Mouse (Mus musculus): ENCODE results near the gene Mre11a. TPM values are rescaled to one million over a fixed set of nuclear protein-coding genes. Genes with fewer than 3 reads are reported as not detected.
A peak's percentile ranks its signal among the peaks of the same experiment; 100 is the strongest.
"Not testable (repeated sequence)": the region's sequence is repeated elsewhere in the genome, so short reads cannot be mapped to it uniquely, and the experiment has no call there.

The Mre11a gene
- polyA plus RNA-seq, 1 experiment from 2014 or later, result 11.3 TPM

DNA sequence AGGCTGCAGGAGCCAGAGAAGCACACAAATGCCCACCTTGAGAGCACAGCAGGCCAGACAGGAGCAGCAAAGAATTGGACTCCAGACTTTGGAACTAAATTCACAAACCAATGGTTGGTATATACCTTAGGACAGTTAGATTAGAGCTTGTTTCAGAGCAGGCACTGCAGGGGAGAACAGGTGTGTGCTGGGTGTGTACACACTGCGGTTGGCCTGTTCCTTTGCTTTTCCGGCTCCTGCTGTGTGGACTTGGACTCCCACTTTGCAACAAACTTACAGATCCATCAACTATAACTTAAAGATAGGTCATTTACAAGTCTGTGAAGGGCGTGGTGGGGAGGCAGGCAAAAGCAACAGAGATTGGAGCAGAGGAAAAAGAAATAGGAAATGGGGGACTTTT, 74.3 kb downstream of the Mre11a start:
- Histone ChIP-seq H3K4me1 (peaks cover 13% of the 10 kb centered on the region), H3K27me3 (replicated peaks) (peaks cover 14% of the 10 kb centered on the region), H3K36me3 (replicated peaks) (no peaks in the 10 kb centered on the region), H3K4me2 (no peak overlapping the region), H3K9ac (no peak overlapping the region), H3K4me3 (no peak overlapping the region), H3K9me3 (no peaks in the 10 kb centered on the region), H3K27ac (no peak overlapping the region)
- WGBS, result 85% methylated on average over 3 of the region's 3 CpGs
- ATAC-seq (replicated peaks), result no peak

DNA sequence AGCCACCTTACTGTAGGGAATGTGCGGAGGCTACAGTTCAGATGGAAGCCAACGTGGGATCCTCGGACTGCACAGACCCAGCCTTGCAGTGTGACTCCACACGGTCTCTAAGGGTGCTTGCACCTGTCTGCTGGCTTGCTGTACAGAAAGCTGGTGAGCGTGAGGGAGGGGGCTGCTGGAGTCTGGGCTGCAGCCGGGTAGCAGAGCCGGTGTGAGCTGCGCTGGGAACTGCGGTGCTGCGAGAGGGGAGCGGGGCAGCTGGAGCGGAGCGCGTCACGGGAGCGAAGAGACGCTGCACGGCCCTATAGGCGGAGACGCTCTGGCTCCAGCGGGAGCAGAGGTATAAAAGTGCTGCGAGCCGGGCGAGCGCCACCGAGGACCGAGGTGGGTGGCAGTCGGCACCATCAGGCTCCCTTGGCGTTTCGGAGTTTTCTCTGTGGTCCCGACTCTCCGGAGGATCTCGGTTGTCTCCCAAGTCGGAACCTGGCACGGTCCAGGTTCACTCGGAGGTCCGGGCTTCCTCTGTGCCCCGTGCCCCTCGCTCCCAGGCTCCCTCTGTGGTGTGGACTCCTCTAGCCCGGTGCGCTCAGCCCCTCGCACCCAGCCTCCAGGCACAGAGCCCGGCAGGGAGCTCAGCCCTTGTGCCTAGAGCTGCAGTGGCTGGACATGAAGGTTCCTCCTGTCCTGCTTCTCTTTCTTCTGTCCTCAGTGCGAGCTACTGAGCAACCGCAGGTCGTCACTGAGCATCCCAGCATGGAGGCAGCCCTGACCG, 75.6 kb downstream of the Mre11a start, which contains the start of gene Gpr83:
Gene Gpr83, plus strand, starts transcription at position 343 of the 772 bp plus-strand sequence.
- ATAC-seq (replicated peaks), result peak; percentile 98
- H3K27me3 ChIP-seq (replicated peaks), result peaks cover 14% of the 10 kb centered on the region
- H3K4me2 ChIP-seq, result peak within 1 kb of the TSS; percentile 84
- H3K36me3 ChIP-seq (replicated peaks), result no peaks in the 10 kb centered on the region
- peaks cover 13% of the 10 kb centered on the region for H3K4me1 ChIP-seq
- H3K9ac ChIP-seq, result peak within 1 kb of the TSS; percentile 52
- peak within 1 kb of the TSS; percentile 46 for H3K4me3 ChIP-seq
- H3K9me3 ChIP-seq, result no peaks in the 10 kb centered on the region
- H3K27ac ChIP-seq, result no peak within 1 kb of the TSS
- under 1% methylated on average over 47 of the region's 47 CpGs for WGBS

DNA sequence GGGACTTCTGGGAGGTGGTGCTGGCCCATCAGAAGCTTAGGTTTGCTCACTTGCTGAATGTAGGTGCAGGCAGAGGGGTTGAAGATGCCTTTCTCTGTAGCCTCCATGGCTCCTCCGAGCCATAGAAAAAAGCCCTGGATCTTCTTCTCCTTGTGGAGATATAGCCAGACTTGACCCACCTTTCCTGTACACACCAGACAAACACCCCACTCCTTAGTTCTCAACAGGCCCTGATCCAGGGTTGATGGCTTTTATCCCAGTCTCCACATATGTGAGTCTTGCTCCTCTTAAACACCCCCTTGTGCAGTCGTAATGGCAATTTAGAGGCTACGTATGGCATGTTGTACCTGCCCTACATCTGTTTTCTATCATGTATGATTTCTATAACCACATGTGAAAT, 78.7 kb downstream of the Mre11a start:
- no peak overlapping the region for H3K9ac ChIP-seq
- no peak for ATAC-seq (replicated peaks)
- no peak overlapping the region for H3K4me3 ChIP-seq
- H3K27ac ChIP-seq, result no peak overlapping the region
- no peaks in the 10 kb centered on the region for H3K9me3 ChIP-seq
- 91% methylated on average over 3 of the region's 3 CpGs for WGBS
- H3K4me2 ChIP-seq, result no peak overlapping the region
- H3K36me3 ChIP-seq (replicated peaks), result no peaks in the 10 kb centered on the region
- peaks cover 14% of the 10 kb centered on the region for H3K27me3 ChIP-seq (replicated peaks)
- peaks cover 13% of the 10 kb centered on the region for H3K4me1 ChIP-seq

DNA sequence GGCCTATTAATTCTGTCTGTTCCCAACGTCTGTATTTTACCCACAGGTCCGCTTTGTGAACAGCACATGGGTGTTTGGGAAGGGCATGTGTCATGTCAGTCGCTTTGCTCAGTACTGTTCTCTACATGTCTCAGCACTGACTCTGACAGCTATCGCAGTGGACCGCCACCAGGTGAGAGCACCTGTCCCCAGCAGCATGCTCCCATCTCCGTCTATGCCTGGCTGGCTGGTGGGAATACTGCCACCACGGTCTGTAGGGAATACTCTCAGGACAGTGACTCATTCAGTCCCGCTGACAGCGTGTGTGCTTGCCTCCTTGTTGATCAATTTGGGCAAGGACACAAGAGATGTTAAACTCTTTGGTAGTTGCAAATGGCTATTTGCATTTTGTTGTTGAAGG, 80.3 kb downstream of the Mre11a start:
- 84% methylated on average over 9 of the region's 9 CpGs for WGBS
- H3K9ac ChIP-seq, result no peak overlapping the region
- no peak overlapping the region for H3K4me3 ChIP-seq
- H3K36me3 ChIP-seq (replicated peaks), result no peaks in the 10 kb centered on the region
- no peak overlapping the region for H3K4me2 ChIP-seq
- H3K27ac ChIP-seq, result no peak overlapping the region
- H3K9me3 ChIP-seq, result no peaks in the 10 kb centered on the region
- no peak for ATAC-seq (replicated peaks)
- H3K27me3 ChIP-seq (replicated peaks), result 0 out of 2 replicates have a peak, but pooled peaks cover 3% of the 10 kb centered on the region
- peaks cover 9% of the 10 kb centered on the region for H3K4me1 ChIP-seq

DNA sequence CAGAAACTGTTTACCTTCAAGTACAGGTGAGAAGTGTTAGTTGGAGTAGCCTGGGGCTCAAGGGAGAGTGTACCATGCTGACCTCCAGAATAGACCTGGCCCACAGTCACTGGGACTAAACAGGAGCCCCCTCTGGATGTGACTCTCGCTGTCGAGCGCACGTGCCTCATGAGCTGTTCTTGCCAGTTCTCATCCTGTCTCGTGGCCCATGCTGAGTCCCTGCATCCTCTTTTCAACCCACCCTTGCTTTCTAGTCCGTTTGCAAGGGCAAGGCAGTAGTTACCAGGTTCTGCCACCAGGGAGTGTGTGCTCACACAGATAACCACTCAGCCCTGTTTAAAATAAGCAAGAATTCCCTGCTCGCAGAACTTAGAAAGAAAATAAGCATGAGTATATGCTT, 82.5 kb downstream of the Mre11a start:
- no peaks in the 10 kb centered on the region for H3K9me3 ChIP-seq
- no peak overlapping the region for H3K9ac ChIP-seq
- no peak; the same call in 1 of the 2 replicates for ATAC-seq (replicated peaks)
- H3K4me1 ChIP-seq, result peaks cover 6% of the 10 kb centered on the region
- H3K27me3 ChIP-seq (replicated peaks), result no peaks in the 10 kb centered on the region
- H3K36me3 ChIP-seq (replicated peaks), result no peaks in the 10 kb centered on the region
- 43% methylated on average over 7 of the region's 7 CpGs for WGBS
- H3K27ac ChIP-seq, result no peak overlapping the region
- no peak overlapping the region for H3K4me2 ChIP-seq
- H3K4me3 ChIP-seq, result no peak overlapping the region

DNA sequence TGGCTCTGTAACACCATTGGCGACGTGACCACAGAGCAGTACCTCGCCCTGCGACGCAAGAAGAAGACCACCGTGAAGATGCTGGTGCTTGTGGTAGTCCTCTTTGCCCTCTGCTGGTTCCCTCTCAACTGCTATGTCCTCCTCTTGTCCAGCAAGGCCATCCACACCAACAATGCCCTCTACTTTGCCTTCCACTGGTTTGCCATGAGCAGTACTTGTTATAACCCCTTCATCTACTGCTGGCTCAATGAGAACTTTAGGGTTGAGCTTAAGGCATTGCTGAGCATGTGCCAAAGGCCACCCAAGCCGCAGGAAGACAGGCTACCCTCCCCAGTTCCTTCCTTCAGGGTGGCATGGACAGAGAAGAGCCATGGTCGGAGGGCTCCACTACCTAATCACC, 83.9 kb downstream of the Mre11a start:
- 95% methylated on average over 8 of the region's 8 CpGs for WGBS
- Histone ChIP-seq H3K9ac (no peak overlapping the region), H3K27ac (no peak overlapping the region), H3K36me3 (replicated peaks) (no peaks in the 10 kb centered on the region), H3K4me1 (peaks cover 14% of the 10 kb centered on the region), H3K4me2 (no peak overlapping the region), H3K4me3 (no peak overlapping the region), H3K27me3 (replicated peaks) (no peaks in the 10 kb centered on the region), H3K9me3 (no peaks in the 10 kb centered on the region)
- no peak for ATAC-seq (replicated peaks)

DNA sequence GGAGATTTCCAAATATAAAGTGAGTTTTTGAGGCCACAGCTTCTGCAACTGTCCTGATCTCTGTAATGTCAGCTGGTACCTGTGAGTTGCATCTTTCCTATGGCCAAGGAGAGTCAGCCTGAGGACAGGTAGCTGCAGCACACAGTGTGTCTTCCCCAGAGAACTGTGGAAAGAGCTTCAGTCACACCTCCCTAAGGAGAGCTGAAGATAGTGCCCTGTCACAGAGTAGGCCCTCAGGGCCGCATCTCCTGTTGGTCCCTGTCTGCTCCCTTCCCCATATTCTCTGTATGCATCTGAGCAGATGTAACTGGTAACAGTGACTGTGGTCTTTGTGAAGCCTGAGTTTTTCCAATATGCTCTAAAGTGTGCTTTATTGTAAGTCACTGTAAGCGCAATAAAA, 85.9 kb downstream of the Mre11a start:
- 88% methylated on average over 2 of the region's 2 CpGs for WGBS
- Histone ChIP-seq H3K27me3 (replicated peaks) (no peaks in the 10 kb centered on the region), H3K9me3 (no peaks in the 10 kb centered on the region), H3K4me3 (no peak overlapping the region), H3K36me3 (replicated peaks) (no peaks in the 10 kb centered on the region), H3K4me2 (no peak overlapping the region), H3K27ac (no peak overlapping the region), H3K9ac (no peak overlapping the region), H3K4me1 (peaks cover 14% of the 10 kb centered on the region)
- ATAC-seq (replicated peaks), result no peak

DNA sequence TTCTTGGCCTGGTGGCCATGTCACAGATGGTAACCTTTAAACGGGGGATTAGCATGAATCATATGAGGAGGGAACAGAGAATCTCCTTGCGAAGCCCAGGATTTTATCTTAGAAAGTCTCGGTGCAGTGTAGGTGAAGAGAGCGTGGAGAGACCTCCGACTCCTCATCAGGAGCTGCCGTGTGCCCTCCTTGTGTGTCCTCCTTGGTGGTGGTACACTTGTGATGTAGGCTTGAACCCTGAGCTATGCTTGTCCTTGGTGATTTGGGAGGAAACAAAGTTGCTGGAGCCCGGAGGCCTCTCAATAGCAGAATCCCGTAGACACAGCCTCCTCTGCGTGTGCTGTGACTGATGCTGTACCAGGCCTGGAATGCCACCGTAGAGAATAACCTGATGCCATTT, 86.3 kb downstream of the Mre11a start:
- Histone ChIP-seq H3K9ac (no peak overlapping the region), H3K4me1 (peaks cover 14% of the 10 kb centered on the region), H3K9me3 (no peaks in the 10 kb centered on the region), H3K4me3 (no peak overlapping the region), H3K36me3 (replicated peaks) (no peaks in the 10 kb centered on the region), H3K4me2 (no peak overlapping the region), H3K27me3 (replicated peaks) (no peaks in the 10 kb centered on the region), H3K27ac (no peak overlapping the region)
- ATAC-seq (replicated peaks), result no peak
- 85% methylated on average over 10 of the region's 10 CpGs for WGBS

DNA sequence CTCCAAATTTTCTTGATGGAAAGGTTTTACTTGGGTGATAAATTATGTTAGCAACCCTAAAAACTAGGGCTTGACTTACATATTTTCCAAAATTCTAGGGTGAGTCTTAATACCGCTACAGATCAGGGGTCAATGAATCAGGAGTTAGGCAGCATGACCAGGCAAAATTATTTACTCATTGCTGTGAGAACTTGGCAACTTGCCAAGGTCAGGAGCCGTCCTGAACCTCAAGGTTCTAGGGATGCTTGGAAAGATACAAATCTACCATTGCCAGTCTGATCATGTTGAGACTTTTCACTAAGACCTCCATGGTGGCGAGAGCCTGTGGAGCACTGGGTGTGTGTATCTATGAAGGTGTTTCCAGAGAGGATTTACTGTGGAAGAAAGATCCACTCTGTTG, 87.1 kb downstream of the Mre11a start:
- Histone ChIP-seq H3K36me3 (replicated peaks) (no peaks in the 10 kb centered on the region), H3K9ac (no peak overlapping the region), H3K9me3 (no peaks in the 10 kb centered on the region), H3K4me1 (peaks cover 14% of the 10 kb centered on the region), H3K27me3 (replicated peaks) (no peaks in the 10 kb centered on the region), H3K4me3 (no peak overlapping the region), H3K27ac (no peak overlapping the region), H3K4me2 (no peak overlapping the region)
- 52% methylated on average over 3 of the region's 3 CpGs for WGBS
- ATAC-seq (replicated peaks), result peak; percentile 6; the same call in 1 of the 2 replicates

DNA sequence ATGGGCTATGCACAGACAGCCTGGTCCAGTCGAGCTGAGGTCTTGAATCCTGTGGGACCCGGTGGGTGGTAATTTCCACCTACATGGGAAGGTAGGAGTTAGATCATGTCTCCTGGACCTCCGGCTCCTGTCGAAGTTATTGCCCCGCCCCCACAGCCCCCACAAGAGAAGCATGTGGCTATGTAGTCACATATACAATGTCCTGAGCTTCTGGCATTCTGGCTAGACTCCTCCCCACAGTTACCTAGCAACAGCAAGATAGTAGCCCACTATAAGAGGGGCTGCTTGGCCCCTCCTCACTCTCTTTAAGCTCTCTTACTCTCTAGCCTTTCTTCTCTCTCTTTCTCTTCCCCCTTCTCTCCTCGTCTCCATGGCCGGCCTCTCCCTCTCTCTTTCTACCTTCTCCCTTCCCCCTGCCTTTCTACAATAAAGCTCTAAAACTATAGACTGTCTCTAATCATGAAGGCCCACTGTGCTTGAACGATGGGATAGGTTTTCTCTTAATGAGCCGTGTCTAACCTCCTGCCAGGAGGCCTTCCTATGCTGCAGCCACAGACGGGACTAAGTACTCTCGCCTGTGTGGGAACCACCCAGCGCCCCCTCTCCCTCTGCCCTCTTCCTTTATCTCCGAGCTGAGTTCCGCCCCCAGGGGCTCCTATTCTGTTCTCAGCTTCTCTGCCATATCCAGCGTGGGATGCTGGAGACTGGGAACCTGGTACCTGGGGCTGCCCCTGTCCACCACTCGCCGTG, 87.9 kb downstream of the Mre11a start:
- no peak overlapping the region for H3K27ac ChIP-seq
- H3K9ac ChIP-seq, result no peak overlapping the region
- peaks cover 14% of the 10 kb centered on the region for H3K4me1 ChIP-seq
- peak; percentile 86 for ATAC-seq (replicated peaks)
- no peak overlapping the region for H3K4me3 ChIP-seq
- no peaks in the 10 kb centered on the region for H3K36me3 ChIP-seq (replicated peaks)
- 19% methylated on average over 17 of the region's 17 CpGs for WGBS
- H3K9me3 ChIP-seq, result no peaks in the 10 kb centered on the region
- no peaks in the 10 kb centered on the region for H3K27me3 ChIP-seq (replicated peaks)
- H3K4me2 ChIP-seq, result peak overlapping the region; percentile 1; the same call in 1 of the 2 replicates

DNA sequence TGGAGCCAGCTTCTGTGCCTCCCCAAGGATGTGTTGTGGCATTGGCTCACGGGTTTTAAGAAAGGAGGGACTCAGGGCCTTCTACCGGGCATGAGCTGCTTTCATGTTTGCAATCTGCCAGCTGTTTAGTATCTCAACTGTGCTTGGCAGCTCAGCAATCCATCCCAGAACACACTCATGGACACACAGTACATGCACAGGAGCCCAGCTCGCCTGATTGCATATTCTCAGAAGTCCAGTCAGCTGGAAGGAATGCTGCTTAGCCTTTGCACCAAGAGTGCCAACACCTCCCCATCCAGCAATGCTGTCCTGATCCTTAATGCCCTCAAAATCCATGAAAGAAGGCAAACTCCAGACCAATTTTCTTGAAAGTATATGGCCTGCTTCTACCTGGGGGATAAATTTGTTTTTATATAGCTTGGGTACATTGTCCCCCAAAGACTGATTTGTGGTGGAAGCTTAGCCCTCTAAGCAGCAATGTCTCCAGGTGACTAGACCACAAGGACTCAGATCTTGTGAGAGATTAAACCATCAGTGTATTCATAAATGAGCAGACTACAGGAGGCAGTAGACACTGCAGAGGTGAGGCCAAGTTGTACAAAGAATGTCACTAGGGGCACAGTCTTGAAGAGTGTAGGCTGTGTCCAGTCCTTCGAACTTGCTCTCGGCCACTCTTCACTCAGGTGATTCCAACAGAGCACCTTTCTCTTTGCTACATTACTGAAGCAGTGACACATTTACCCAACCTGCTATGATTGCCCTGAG, 91.5 kb downstream of the Mre11a start:
- H3K27ac ChIP-seq, result no peak overlapping the region
- H3K9me3 ChIP-seq, result no peaks in the 10 kb centered on the region
- 75% methylated on average over 5 of the region's 5 CpGs for WGBS
- ATAC-seq (replicated peaks), result no peak
- H3K4me1 ChIP-seq, result peaks cover 14% of the 10 kb centered on the region
- no peak overlapping the region for H3K4me3 ChIP-seq
- no peak overlapping the region for H3K9ac ChIP-seq
- H3K4me2 ChIP-seq, result no peak overlapping the region
- H3K27me3 ChIP-seq (replicated peaks), result no peaks in the 10 kb centered on the region
- no peaks in the 10 kb centered on the region for H3K36me3 ChIP-seq (replicated peaks)

DNA sequence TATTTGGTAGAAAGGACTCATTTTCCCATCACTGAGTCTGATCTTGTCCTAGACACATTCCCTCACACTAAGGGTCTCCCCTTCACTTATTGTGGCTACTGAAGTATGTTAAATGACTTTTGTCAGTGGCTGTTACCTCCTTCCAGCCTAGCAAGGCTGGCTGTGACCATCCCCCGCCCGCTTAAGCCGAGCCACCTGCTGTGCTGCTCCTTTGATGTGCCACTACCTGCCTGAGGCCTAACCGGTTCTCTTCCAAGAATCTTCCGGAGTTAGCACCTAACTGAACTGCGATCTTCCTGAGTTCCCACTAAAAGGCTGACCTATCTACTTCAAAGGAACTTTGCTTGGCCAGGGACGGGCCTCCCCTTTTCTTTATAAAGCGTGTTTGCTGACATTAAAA, 92.1 kb downstream of the Mre11a start:
- not testable (repeated sequence) for H3K4me2 ChIP-seq; H3K9ac ChIP-seq; ATAC-seq (replicated peaks); H3K27me3 ChIP-seq (replicated peaks); H3K27ac ChIP-seq; H3K4me3 ChIP-seq; H3K36me3 ChIP-seq (replicated peaks); H3K9me3 ChIP-seq
- H3K4me1 ChIP-seq, result peaks cover 12% of the 10 kb centered on the region
- WGBS, result 33% methylated on average over 8 of the region's 8 CpGs

Data from midbrain, embryonic 15.5 days (tissue).